Mouse (Mus musculus) cortical plate, adult 2 months (tissue): ENCODE data around the gene Mpv17l2.

Experiments
- CTCF ChIP-seq: fragments of 200-500 bp; IDR thresholded peaks from 2 replicates; pipeline ENCODE4 v1.5.1; 2011; ENCODE audit warnings: mild to moderate bottlenecking, control low read depth, low read length; ENCODE audit not compliant: insufficient read depth; ENCODE audit errors: extremely low read depth
- POLR2A ChIP-seq: fragments of 200-500 bp; IDR thresholded peaks from 2 replicates; pipeline ENCODE4 v1.6.1; 2011; ENCODE audit warnings: mild to moderate bottlenecking, low read length, control low read depth; ENCODE audit not compliant: insufficient read depth; ENCODE audit errors: extremely low read depth

- TF ChIP-seq POLR2A (no peak), CTCF (no peak)
Observed at GRCm38 (mm10) chr8:70709794-70710193, 51.0 kb downstream of the Mpv17l2 start.
